Mouse (Mus musculus): ENCODE data around the gene Retsat.

- TF ChIP-seq CTCF (conservative IDR thresholded peaks at IDR 0.05; ENCODE audit: insufficient read depth, insufficient read length, low read depth, low read length) (no peak), POLR2A (IDR thresholded peaks at IDR 0.05; ENCODE audit: low read depth, low read length) (no peak)
Observed at GRCm38 (mm10) chr6:72619734-72620532, 21.7 kb downstream of the Retsat start.
